Mouse (Mus musculus) heart, postnatal 0 days (tissue): ENCODE results near the gene Mitf. TPM values are rescaled to one million over a fixed set of nuclear protein-coding genes. Genes with fewer than 3 reads are reported as not detected.

ENCODE experiments used
- ATAC-seq: fragments of 200-750 bp; cut with Nextera tagmentation; 2 replicates; pipeline ENCODE4 v1.8.0; 2017; ENCODE audit warnings: low read depth, moderate number of reproducible peaks, moderate library complexity; ENCODE audit not compliant: insufficient read depth
- DNase-seq: peaks from one replicate; pipeline ENCODE4 v3.0.0-alpha.2; 2016; ENCODE audit warnings: low spot score
- H3K27ac ChIP-seq: fragments of 300-500 bp; sonication (generic); 2 replicates; pipeline ENCODE4 v1.5.1; 2014; ENCODE audit warnings: low read depth, mild to moderate bottlenecking
- H3K27me3 ChIP-seq: fragments of 300-500 bp; sonication (generic); 2 replicates; pipeline ENCODE4 v1.6.1; 2014; ENCODE audit warnings: low read length, mixed read lengths; ENCODE audit not compliant: control insufficient read depth, insufficient read depth
- H3K36me3 ChIP-seq: fragments of 300-500 bp; sonication (generic); replicated peaks from 2 replicates; pipeline ENCODE4 v1.6.1; 2014; ENCODE audit warnings: low read length, mixed read lengths; ENCODE audit not compliant: control insufficient read depth, insufficient read depth
- H3K4me1 ChIP-seq: fragments of 300-500 bp; sonication (generic); 2 replicates; pipeline ENCODE4 v1.6.1; 2014; ENCODE audit warnings: antibody characterized with exemption; ENCODE audit not compliant: control insufficient read depth, insufficient read depth
- H3K4me2 ChIP-seq: fragments of 300-500 bp; sonication (generic); 2 replicates; pipeline ENCODE4 v1.6.1; 2014; ENCODE audit warnings: low read depth, mild to moderate bottlenecking, low read length, moderate library complexity
- H3K4me3 ChIP-seq: fragments of 300-500 bp; sonication (generic); 2 replicates; pipeline ENCODE4 v1.5.1; 2014; ENCODE audit warnings: low read depth, low read length
- H3K9ac ChIP-seq: fragments of 300-500 bp; sonication (generic); replicated peaks from 2 replicates; pipeline ENCODE4 v1.6.1; 2014; ENCODE audit warnings: low read depth, low read length, mixed read lengths
- H3K9me3 ChIP-seq: fragments of 300-500 bp; sonication (generic); replicated peaks from 2 replicates; pipeline ENCODE4 v1.6.1; 2016; ENCODE audit warnings: low read length; ENCODE audit not compliant: control insufficient read depth
- CTCF ChIP-seq: IDR thresholded peaks from 2 replicates; pipeline ENCODE4 v1.5.1; 2016; ENCODE audit warnings: antibody characterized with exemption, control low read depth, low read depth
- EP300 ChIP-seq: IDR thresholded peaks from 2 replicates; pipeline ENCODE4 v1.6.1; 2016; ENCODE audit warnings: antibody characterized with exemption, low read depth
- whole genome bisulfite sequencing: fragments of 180-500 bp; shearing (Covaris S2); extraction: QIAGEN DNeasy Blood & Tissue Kit; methylation state at CpG from one replicate; pipeline ENCODE4 v1.1.7; 2014; 5-methylcytosine and 5-hydroxymethylcytosine counted together
- polyA plus RNA-seq: library from polyadenylated mRNA; unstranded; fragments of >200 nt; fragmentation: Nextera tagmentation; extraction: Ambion mirVana; gene quantifications from 2 replicates; pipeline ENCODE4 v1.2.1, GENCODE M21; 2015
- total RNA-seq: library from RNA; depleted of rRNA; stranded (reverse); fragments of >200 nt; gene quantifications from 2 replicates; pipeline ENCODE4 v1.2.3, GENCODE M21; 2014; ENCODE audit warnings: low replicate concordance

Mitf gene
- total and polyA plus RNA-seq, 2 experiments from 2014 or later: 26.2 to 94.1 TPM

GRCm38 (mm10) chr6:97882931-97883330 is 76.1 kb downstream of the Mitf start:
- Histone ChIP-seq H3K27me3 (no peaks in the 10 kb centered on the region), H3K9me3 (no peaks in the 10 kb centered on the region), H3K4me1 (peaks cover 54% of the 10 kb centered on the region), H3K4me3 (no peak overlapping the region), H3K4me2 (peak overlapping the region; percentile 13), H3K36me3 (no peaks in the 10 kb centered on the region), H3K27ac (peak overlapping the region; percentile 91), H3K9ac (no peak overlapping the region)
- TF ChIP-seq EP300 (no peak), CTCF (no peak)
- WGBS: 61% methylated on average over 8 of the region's 8 CpGs
- DNase-seq (no peak), ATAC-seq (no peak)

- DNase-seq: peak; percentile 91
These were observed 76.6 kb downstream of the Mitf start for GRCm38 (mm10) chr6:97883496-97883895.

GRCm38 (mm10) chr6:97884971-97885370 is 78.1 kb downstream of the Mitf start:
- no peak for TF ChIP-seq EP300
- no peak for TF ChIP-seq CTCF
- no peaks in the 10 kb centered on the region for H3K9me3 ChIP-seq
- H3K27ac ChIP-seq: peak overlapping the region; percentile 39; the same call in 1 of the 2 replicates
- no peaks in the 10 kb centered on the region for H3K36me3 ChIP-seq
- 74% methylated on average over 4 of the region's 4 CpGs for WGBS
- no peak overlapping the region for H3K4me3 ChIP-seq
- H3K9ac ChIP-seq: no peak overlapping the region
- no peak for ATAC-seq
- H3K4me2 ChIP-seq: no peak overlapping the region
- H3K4me1 ChIP-seq: peaks cover 34% of the 10 kb centered on the region
- DNase-seq: no peak
- no peaks in the 10 kb centered on the region for H3K27me3 ChIP-seq

More at GRCm38 (mm10) chr6:97883496-97883895, 76.6 kb downstream of the Mitf start:
- no peaks in the 10 kb centered on the region for H3K36me3 ChIP-seq
- TF ChIP-seq CTCF (no peak), EP300 (no peak)
- 16% methylated on average over 2 of the region's 2 CpGs for WGBS
- no peak overlapping the region for H3K4me3 ChIP-seq
- H3K4me2 ChIP-seq: peak overlapping the region; percentile 13
- H3K27ac ChIP-seq: peak overlapping the region; percentile 91
- ATAC-seq: peak; percentile 85
- no peak overlapping the region for H3K9ac ChIP-seq
- H3K4me1 ChIP-seq: peaks cover 48% of the 10 kb centered on the region
- no peaks in the 10 kb centered on the region for H3K9me3 ChIP-seq
- H3K27me3 ChIP-seq: no peaks in the 10 kb centered on the region

GRCm38 (mm10) chr6:97885606-97886005 is 78.8 kb downstream of the Mitf start:
- 89% methylated on average over 3 of the region's 3 CpGs for whole genome bisulfite sequencing
- no peak overlapping the region for H3K9ac ChIP-seq
- DNase-seq: no peak
- no peaks in the 10 kb centered on the region for H3K9me3 ChIP-seq
- ATAC-seq: no peak
- H3K4me3 ChIP-seq: no peak overlapping the region
- H3K36me3 ChIP-seq: no peaks in the 10 kb centered on the region
- no peak overlapping the region for H3K4me2 ChIP-seq
- H3K4me1 ChIP-seq: peaks cover 30% of the 10 kb centered on the region
- H3K27ac ChIP-seq: peak overlapping the region; percentile 39
- no peak for TF ChIP-seq EP300
- no peak for TF ChIP-seq CTCF
- H3K27me3 ChIP-seq: no peaks in the 10 kb centered on the region

- no peak for ATAC-seq
- Histone ChIP-seq H3K27me3 (no peaks in the 10 kb centered on the region), H3K4me2 (no peak overlapping the region), H3K36me3 (no peaks in the 10 kb centered on the region), H3K27ac (no peak overlapping the region), H3K9ac (no peak overlapping the region), H3K9me3 (no peaks in the 10 kb centered on the region), H3K4me1 (peaks cover 9% of the 10 kb centered on the region; the same call in 1 of the 2 replicates), H3K4me3 (no peak overlapping the region)
- 49% methylated on average over 4 of the region's 4 CpGs for WGBS
- DNase-seq: no peak
- no peak for TF ChIP-seq EP300
- TF ChIP-seq CTCF: no peak
These were observed 81.0 kb downstream of the Mitf start for GRCm38 (mm10) chr6:97887893-97888292.

- no peak for TF ChIP-seq EP300
- TF ChIP-seq CTCF: no peak
- no peak overlapping the region for H3K9ac ChIP-seq
- no peak overlapping the region for H3K4me2 ChIP-seq
- DNase-seq (no peak), ATAC-seq (no peak)
- WGBS: 80% methylated on average over 3 of the region's 3 CpGs
- no peaks in the 10 kb centered on the region for H3K9me3 ChIP-seq
- no peak overlapping the region for H3K27ac ChIP-seq
- 0 out of 2 replicates have a peak, but pooled peaks cover 2% of the 10 kb centered on the region for H3K4me1 ChIP-seq
- H3K36me3 ChIP-seq: no peaks in the 10 kb centered on the region
- H3K4me3 ChIP-seq: no peak overlapping the region
- H3K27me3 ChIP-seq: no peaks in the 10 kb centered on the region
These were observed 81.7 kb downstream of the Mitf start for GRCm38 (mm10) chr6:97888596-97888995.
